Mouse (Mus musculus): ENCODE data around the gene Numa1.
"Not testable (repeated sequence)": the region's sequence is repeated elsewhere in the genome, so short reads cannot be mapped to it uniquely, and the experiment has no call there.

Numa1 gene

DNA sequence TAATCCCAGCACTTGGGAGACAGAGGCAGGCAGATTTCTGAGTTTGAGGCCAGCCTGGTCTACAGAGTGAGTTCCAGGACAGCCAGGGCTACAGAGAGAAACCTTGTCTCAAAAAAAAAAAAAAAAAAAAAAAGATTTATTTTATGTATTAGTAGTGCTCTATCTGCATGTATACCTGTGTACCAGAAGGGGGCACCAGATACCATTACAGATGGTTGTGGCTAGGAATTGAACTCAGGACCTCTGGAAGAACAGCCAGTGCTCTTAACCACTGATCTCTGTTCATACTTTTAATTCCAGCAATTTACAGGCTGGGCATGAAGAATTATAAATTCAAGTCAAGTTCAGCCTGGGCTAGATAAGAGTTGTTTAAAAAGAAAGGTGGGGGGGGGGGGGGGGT is 114.6 kb downstream of the Numa1 start:
- DNase-seq (ENCODE audit: low read depth) = not testable (repeated sequence)

DNA sequence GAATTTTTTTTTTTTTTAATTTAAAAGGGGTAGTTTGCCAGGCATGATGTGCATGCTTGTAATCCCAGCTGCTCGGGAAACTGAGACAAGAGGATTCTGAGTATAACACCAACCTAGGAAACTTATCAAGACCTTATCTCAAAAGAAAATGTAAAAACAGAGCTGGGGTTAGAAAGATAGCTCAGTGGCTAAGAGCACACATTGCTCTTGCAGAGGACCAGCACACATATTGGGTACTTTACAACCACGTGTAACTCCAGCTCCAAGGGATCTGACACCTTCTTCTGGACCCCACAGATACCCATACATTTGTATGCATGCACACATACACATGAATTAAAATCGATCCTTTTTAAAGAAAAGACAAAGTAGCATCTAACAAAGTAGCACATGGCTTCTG is 127.4 kb downstream of the Numa1 start:
- no peak for DNase-seq (ENCODE audit: low read depth)

DNA sequence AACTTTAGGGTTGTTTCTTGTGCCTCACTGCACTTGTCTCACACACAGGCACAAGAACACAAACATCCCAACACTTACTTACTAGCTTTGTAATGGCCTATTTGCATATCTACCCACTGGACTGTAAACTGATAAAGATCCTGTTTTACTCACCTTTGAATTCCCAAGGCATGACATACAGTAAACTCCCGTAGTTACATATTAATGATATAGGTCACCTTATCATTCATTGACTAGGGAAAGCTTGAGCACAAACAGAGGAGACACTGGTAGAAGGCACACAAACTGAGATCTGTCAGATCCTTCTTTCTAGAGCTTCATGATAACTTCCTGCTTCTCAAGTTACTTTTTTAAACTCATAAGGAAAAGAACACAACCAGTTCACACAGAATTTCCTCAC is 128.3 kb downstream of the Numa1 start:
- no peak for DNase-seq (ENCODE audit: low read depth)

DNA sequence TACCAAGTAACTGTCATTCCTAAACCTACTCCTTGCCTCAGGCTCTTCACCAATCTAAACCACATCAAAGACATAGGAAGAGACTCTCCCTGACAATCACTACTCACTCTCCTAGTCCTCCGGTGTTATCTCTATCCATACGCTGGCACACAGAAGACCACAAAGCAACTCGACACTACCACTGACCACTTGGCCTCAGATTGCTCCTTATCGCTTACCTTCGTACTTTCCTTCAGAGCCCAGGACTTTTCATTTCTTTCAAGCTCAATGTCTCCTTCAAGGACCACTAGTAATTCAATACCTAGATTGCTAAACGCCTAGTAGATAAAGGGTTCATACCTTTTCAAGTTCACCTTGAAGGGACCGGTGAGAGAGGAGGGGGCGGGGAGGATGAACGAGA is 130.0 kb downstream of the Numa1 start:
- DNase-seq (ENCODE audit: low read depth) = no peak
